8 mouse cellular contexts compared by ENCODE assay signal in genomic region chr14:118937533-118938492, GRCm38 (mm10). TPM values are rescaled to one million over a fixed set of nuclear protein-coding genes. Genes with fewer than 3 reads are reported as not detected.
DNase-seq lines count a peak whose midpoint lies in the region; ATAC-seq and TF ChIP-seq lines count a peak whose summit lies in the region.

Dnajc3 (plus strand) TSS chr14:118937976.

- peak within 1 kb of the TSS; percentile 60 for H3K4me2 ChIP-seq in embryonic facial prominence, embryonic 13.5 days
- H3K4me2 ChIP-seq in limb, embryonic 12.5 days: peak within 1 kb of the TSS; percentile 68
- H3K4me2 ChIP-seq in midbrain, embryonic 15.5 days: peak within 1 kb of the TSS; percentile 81

- H3K4me1 ChIP-seq in embryonic facial prominence, embryonic 13.5 days: peaks cover 32% of the 10 kb centered on the region
- peaks cover 20% of the 10 kb centered on the region for H3K4me1 ChIP-seq in kidney, adult 2 months (ENCODE audit: control insufficient read depth, insufficient read depth, low read length)
- peaks cover 32% of the 10 kb centered on the region for H3K4me1 ChIP-seq in limb, embryonic 12.5 days (replicated peaks)
- peaks cover 19% of the 10 kb centered on the region for H3K4me1 ChIP-seq in midbrain, embryonic 15.5 days
- H3K4me1 ChIP-seq in spleen, adult 2 months (ENCODE audit: control insufficient read depth, insufficient read depth, insufficient read length): peaks cover 23% of the 10 kb centered on the region

- H3K9ac ChIP-seq in embryonic facial prominence, embryonic 13.5 days: peak within 1 kb of the TSS; percentile 96
- H3K9ac ChIP-seq in limb, embryonic 12.5 days (replicated peaks): peak within 1 kb of the TSS; percentile 98
- H3K9ac ChIP-seq in midbrain, embryonic 15.5 days: peak within 1 kb of the TSS; percentile 96

- DNase-seq in 3134 (ENCODE audit: extremely low read depth, insufficient read length, low spot score): peak; percentile 98
- DNase-seq in adrenal gland, postnatal 36 days: peak; percentile 100
- DNase-seq in heart, adult 18-20 months: peak; percentile 99 to 100
- DNase-seq in kidney, adult 2 months: peak; percentile 100
- peak; percentile 95 to 100 for DNase-seq in spleen, adult 2 months (ENCODE audit: low read depth in 1 of 2, low spot score in 2 of 2)

- H3K27ac ChIP-seq in embryonic facial prominence, embryonic 13.5 days: peak within 1 kb of the TSS; percentile 86
- peak within 1 kb of the TSS; percentile 90 for H3K27ac ChIP-seq in kidney, adult 2 months (ENCODE audit: insufficient read depth, low read depth, low read length)
- peak within 1 kb of the TSS; percentile 90 for H3K27ac ChIP-seq in limb, embryonic 12.5 days
- H3K27ac ChIP-seq in midbrain, embryonic 15.5 days: peak within 1 kb of the TSS; percentile 88
- peak within 1 kb of the TSS; percentile 92 for H3K27ac ChIP-seq in spleen, adult 2 months (ENCODE audit: insufficient read depth, low read length)

- H3K9me3 ChIP-seq in embryonic facial prominence, embryonic 13.5 days: no peaks in the 10 kb centered on the region
- H3K9me3 ChIP-seq in limb, embryonic 12.5 days: no peaks in the 10 kb centered on the region
- no peaks in the 10 kb centered on the region for H3K9me3 ChIP-seq in midbrain, embryonic 15.5 days

- peak within 1 kb of the TSS; percentile 98 for H3K4me3 ChIP-seq in embryonic facial prominence, embryonic 13.5 days
- peak within 1 kb of the TSS; percentile 90 for H3K4me3 ChIP-seq in kidney, adult 2 months (ENCODE audit: insufficient read depth, low read depth, low read length)
- peak within 1 kb of the TSS; percentile 98 for H3K4me3 ChIP-seq in limb, embryonic 12.5 days (replicated peaks)
- peak within 1 kb of the TSS; percentile 97 for H3K4me3 ChIP-seq in midbrain, embryonic 15.5 days
- H3K4me3 ChIP-seq in spleen, adult 2 months (ENCODE audit: extremely low read depth, insufficient read depth, insufficient read length): peak within 1 kb of the TSS; percentile 94

- H3K36me3 ChIP-seq in embryonic facial prominence, embryonic 13.5 days: no peaks in the 10 kb centered on the region
- no peaks in the 10 kb centered on the region for H3K36me3 ChIP-seq in kidney, adult 2 months (ENCODE audit: control insufficient read depth, insufficient read depth, low read length)
- no peaks in the 10 kb centered on the region; the same call in 1 of the 2 replicates for H3K36me3 ChIP-seq in limb, embryonic 12.5 days
- no peaks in the 10 kb centered on the region for H3K36me3 ChIP-seq in midbrain, embryonic 15.5 days (replicated peaks)
- no peaks in the 10 kb centered on the region for H3K36me3 ChIP-seq in spleen, adult 2 months (ENCODE audit: control insufficient read depth, insufficient read depth, low read length)

- peak; percentile 100 for ATAC-seq in embryonic facial prominence, embryonic 13.5 days (ENCODE audit: insufficient number of reproducible peaks, insufficient read depth, low FRiP score, low TSS enrichment, low read depth)
- ATAC-seq in limb, embryonic 12.5 days (ENCODE audit: insufficient number of reproducible peaks, insufficient read depth, low FRiP score, low TSS enrichment, low read depth): peak; percentile 99
- peak; percentile 100 for ATAC-seq in midbrain, embryonic 15.5 days (replicated peaks)

- no peak for TF ChIP-seq CTCF in kidney, adult 2 months (conservative IDR thresholded peaks at IDR 0.05; ENCODE audit: insufficient read depth, insufficient read length, low read depth, low read length)
- no peak for TF ChIP-seq CTCF in spleen, adult 2 months (IDR thresholded peaks at IDR 0.05; ENCODE audit: extremely low read depth, insufficient read depth, insufficient read length, insufficient replicate concordance)

- peak; percentile 62 for TF ChIP-seq POLR2A in kidney, adult 2 months (IDR thresholded peaks at IDR 0.05; ENCODE audit: low read depth, low read length)
- TF ChIP-seq POLR2A in spleen, adult 2 months (IDR thresholded peaks at IDR 0.05; ENCODE audit: low read depth, low read length): peak; percentile 86

- H3K27me3 ChIP-seq in embryonic facial prominence, embryonic 13.5 days: no peaks in the 10 kb centered on the region
- no peaks in the 10 kb centered on the region for H3K27me3 ChIP-seq in kidney, adult 2 months (replicated peaks; ENCODE audit: control insufficient read depth, insufficient read depth, low read length)
- no peaks in the 10 kb centered on the region for H3K27me3 ChIP-seq in limb, embryonic 12.5 days
- H3K27me3 ChIP-seq in midbrain, embryonic 15.5 days (replicated peaks): 0 out of 2 replicates have a peak, but pooled peaks cover 4% of the 10 kb centered on the region
- no peaks in the 10 kb centered on the region for H3K27me3 ChIP-seq in spleen, adult 2 months (ENCODE audit: control insufficient read depth, insufficient read depth, low read length)

- under 1% methylated on average over 124 of the region's 124 CpGs for WGBS in embryonic facial prominence, embryonic 13.5 days
- under 1% methylated on average over 123 of the region's 124 CpGs for WGBS in kidney, adult 2 months
- under 1% methylated on average over 114 of the region's 124 CpGs for WGBS in limb, embryonic 12.5 days
- under 1% methylated on average over 107 of the region's 124 CpGs for WGBS in midbrain, embryonic 15.5 days
- WGBS in spleen, adult 2 months: under 1% methylated on average over 119 of the region's 124 CpGs

RNA-seq across cellular contexts. Expression of gene Dnajc3, which starts in this region (rescaled TPM):
- 10 to 100 TPM; 68.4 to 70.1 TPM for total RNA-seq in adrenal gland, postnatal 36 days (2021)
- 27.2 and 32.3 TPM in 2 replicates for polyA plus RNA-seq in embryonic facial prominence, embryonic 13.5 days (2015; fragmentation: Nextera tagmentation; extraction: Ambion mirVana)
- total RNA-seq in heart, adult 18-20 months (2021): 10 to 100 TPM; 30.8 to 32.8 TPM
- 30.9 and 32.7 TPM in 2 replicates for polyA plus RNA-seq in kidney, adult 2 months (2012; rRNA removed)
- 26.7 and 28.1 TPM in 2 replicates for polyA plus RNA-seq in limb, embryonic 12.5 days (2016; fragmentation: Nextera tagmentation; extraction: Ambion mirVana)
- 20.2 and 22.0 TPM in 2 replicates for polyA plus RNA-seq in midbrain, embryonic 15.5 days (2015; fragmentation: Nextera tagmentation; extraction: Ambion mirVana)
- 9.6 and 10.0 TPM in 2 replicates for polyA plus RNA-seq in spleen, adult 2 months (2012; rRNA removed)

Comparison
In these comparisons a context has a peak if more than half of its experiments do, and no peak if none do; other contexts are left out.
1. Peak in every context shown above with its lines: DNase-seq, ATAC-seq, H3K4me3 ChIP-seq and H3K27ac ChIP-seq.